Mouse (Mus musculus) embryonic fibroblast, embryonic 13.5 days (primary cell): ENCODE data around the gene Gstm3.

Source experiments
- CTCF ChIP-seq: IDR thresholded peaks from 2 replicates; pipeline ENCODE4 v1.5.1; 2011; ENCODE audit warnings: mild to moderate bottlenecking, control low read depth, low read length, moderate library complexity, borderline replicate concordance; ENCODE audit not compliant: insufficient read depth
- POLR2A ChIP-seq: IDR thresholded peaks from 2 replicates; pipeline ENCODE4 v1.6.1; 2011; ENCODE audit warnings: low read depth, mild to moderate bottlenecking, control low read depth, low read length, moderate library complexity

GRCm38 (mm10) chr3:107940524-107940923, 28.6 kb downstream of the Gstm3 start:
- no peak for TF ChIP-seq CTCF
- no peak for TF ChIP-seq POLR2A
